Mouse (Mus musculus): Measurements from ENCODE around the gene Phf11a. TPM values are rescaled to one million over a fixed set of nuclear protein-coding genes. Genes with fewer than 3 reads are reported as not detected.
"Not testable (repeated sequence)": the region's sequence is repeated elsewhere in the genome, so short reads cannot be mapped to it uniquely, and the experiment has no call there.

Gene Phf11a
- total RNA-seq (2015) (not detected in 2 replicates), total RNA-seq (2017) (0.34 TPM in 1 of 2 replicates, not detected in the other)

- ATAC-seq (replicated peaks; ENCODE audit: poor library complexity): peak; percentile 79
Observed at GRCm38 (mm10) chr14:59297391-59297790, at the start of gene Phf11a. TSS of gene Phf11a (minus strand) at chr14:59297522.

GRCm38 (mm10) chr14:59341189-59341588 lies 43.9 kb upstream of the Phf11a start, which contains the start of gene Phf11b:
TSS of gene Phf11b (minus strand) at chr14:59341351.
- peak; percentile 96 for ATAC-seq (replicated peaks; ENCODE audit: poor library complexity)

GRCm38 (mm10) chr14:59339541-59339940 lies 42.2 kb upstream of the Phf11a start:
- no peak for ATAC-seq (replicated peaks; ENCODE audit: poor library complexity)

DNA sequence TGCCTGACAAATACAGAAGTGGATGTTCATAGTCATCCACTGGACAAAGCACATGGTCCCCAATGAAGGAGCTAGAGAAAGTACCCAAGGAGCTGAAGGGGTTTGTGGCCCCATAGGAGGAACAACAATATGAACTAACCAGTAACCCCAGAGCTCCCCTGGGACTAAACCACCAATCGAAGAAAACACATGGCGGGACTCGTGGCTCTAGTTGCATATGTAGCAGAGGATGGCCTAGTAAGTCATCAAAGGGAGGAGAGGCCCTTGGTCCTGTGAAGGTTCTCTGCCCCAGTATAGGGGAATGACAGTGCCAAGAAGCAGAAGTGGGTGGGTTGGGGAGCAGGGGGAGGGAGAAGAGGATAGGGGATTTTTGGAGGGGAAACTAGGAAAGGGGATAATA lies 38.7 kb upstream of the Phf11a start:
- not testable (repeated sequence) for ATAC-seq (replicated peaks; ENCODE audit: poor library complexity)

GRCm38 (mm10) chr14:59330499-59330898 lies 33.2 kb upstream of the Phf11a start:
- peak; percentile 64 for ATAC-seq (replicated peaks; ENCODE audit: poor library complexity)

GRCm38 (mm10) chr14:59319970-59320369 lies 22.6 kb upstream of the Phf11a start:
- ATAC-seq (replicated peaks; ENCODE audit: poor library complexity): not testable (repeated sequence)

DNA sequence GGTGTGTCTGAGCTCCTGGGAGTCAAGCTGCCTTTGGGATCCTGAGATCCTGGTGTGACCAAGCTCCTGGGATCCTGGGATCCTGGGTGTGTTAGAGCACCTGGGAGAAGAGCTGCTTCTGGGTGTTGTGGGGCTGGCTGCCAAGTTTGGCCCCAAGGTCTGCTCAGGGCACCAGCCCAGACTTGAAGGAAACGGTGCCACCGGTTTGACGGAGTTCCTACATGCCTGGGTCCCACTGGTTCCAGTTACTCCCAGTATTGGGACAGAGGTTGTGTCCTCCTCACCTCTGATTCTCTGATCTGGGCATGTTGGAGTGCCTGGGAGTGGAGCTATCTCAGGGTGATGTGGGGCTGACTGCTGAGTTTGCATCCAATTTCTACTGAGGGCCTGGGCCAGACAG lies 21.7 kb upstream of the Phf11a start:
- not testable (repeated sequence) for ATAC-seq (replicated peaks; ENCODE audit: poor library complexity)

GRCm38 (mm10) chr14:59291769-59292168 lies 5.6 kb downstream of the Phf11a start:
- ATAC-seq (replicated peaks; ENCODE audit: poor library complexity): not testable (repeated sequence)

DNA sequence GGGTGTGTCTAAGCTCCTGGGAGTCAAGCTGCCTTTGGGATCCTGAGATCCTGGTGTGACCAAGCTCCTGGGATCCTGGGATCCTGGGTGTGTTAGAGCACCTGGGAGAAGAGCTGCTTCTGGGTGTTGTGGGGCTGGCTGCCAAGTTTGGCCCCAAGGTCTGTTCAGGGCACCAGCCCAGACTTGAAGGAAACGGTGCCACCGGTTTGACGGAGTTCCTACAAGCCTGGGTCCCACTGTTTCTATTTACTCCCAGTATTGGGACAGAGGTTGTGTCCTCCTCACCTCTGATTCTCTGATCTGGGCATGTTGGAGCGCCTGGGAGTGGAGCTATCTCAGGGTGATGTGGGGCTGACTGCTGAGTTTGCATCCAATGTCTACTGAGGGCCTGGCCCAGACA lies 22.4 kb downstream of the Phf11a start:
- ATAC-seq (replicated peaks; ENCODE audit: poor library complexity): not testable (repeated sequence)

- ATAC-seq (replicated peaks; ENCODE audit: poor library complexity): peak; percentile 96
Observed at GRCm38 (mm10) chr14:59260056-59260455, 37.3 kb downstream of the Phf11a start, which contains the start of gene Gm6904. TSS of gene Gm6904 (minus strand) at chr14:59260216.

DNA sequence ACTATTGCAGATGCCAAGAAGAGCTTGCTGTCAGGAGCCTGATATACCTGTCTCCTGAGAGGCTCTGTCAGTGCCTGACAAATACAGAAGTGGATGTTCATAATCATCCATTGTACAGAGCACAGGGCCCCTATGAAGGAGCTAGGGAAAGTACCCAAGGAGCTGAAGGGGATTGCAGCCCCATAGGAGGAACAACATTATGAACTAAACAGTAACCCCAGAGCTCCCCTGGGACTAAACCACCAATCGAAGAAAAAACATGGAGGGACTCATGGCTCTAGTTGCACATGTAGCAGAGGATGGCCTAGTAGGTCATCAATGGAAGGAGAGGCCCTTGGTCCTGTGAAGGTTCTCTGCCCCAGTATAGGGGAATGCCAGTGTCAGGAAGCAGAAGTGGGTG lies 41.5 kb downstream of the Phf11a start:
- not testable (repeated sequence) for ATAC-seq (replicated peaks; ENCODE audit: poor library complexity)

DNA sequence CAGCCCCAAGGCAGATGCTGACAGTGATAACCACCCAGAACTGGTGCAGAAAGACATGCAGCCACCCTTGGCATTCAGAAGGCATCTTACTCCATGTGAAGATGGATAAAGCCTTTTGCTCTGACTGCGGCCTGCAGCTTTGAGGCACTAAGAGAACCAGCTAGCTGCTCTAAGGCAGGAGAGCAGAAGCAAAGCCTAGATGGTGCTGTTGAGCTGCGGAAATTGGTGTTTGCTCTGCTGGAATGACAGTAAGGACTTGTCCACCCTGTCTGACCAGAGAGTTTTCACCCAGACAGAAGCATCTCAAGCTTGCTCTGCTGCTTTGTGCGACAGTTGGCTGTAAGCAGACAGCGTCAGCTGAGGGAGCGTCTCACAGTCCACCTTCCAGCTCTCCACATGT lies 47.0 kb downstream of the Phf11a start:
- not testable (repeated sequence) for ATAC-seq (replicated peaks; ENCODE audit: poor library complexity)

- ATAC-seq (replicated peaks; ENCODE audit: poor library complexity): no peak
Observed at GRCm38 (mm10) chr14:59233635-59234034, 63.7 kb downstream of the Phf11a start.

GRCm38 (mm10) chr14:59232003-59232402 lies 65.3 kb downstream of the Phf11a start:
- ATAC-seq (replicated peaks; ENCODE audit: poor library complexity): peak; percentile 94

GRCm38 (mm10) chr14:59230331-59230966 lies 66.9 kb downstream of the Phf11a start:
- ATAC-seq (replicated peaks; ENCODE audit: poor library complexity): no peak

DNA sequence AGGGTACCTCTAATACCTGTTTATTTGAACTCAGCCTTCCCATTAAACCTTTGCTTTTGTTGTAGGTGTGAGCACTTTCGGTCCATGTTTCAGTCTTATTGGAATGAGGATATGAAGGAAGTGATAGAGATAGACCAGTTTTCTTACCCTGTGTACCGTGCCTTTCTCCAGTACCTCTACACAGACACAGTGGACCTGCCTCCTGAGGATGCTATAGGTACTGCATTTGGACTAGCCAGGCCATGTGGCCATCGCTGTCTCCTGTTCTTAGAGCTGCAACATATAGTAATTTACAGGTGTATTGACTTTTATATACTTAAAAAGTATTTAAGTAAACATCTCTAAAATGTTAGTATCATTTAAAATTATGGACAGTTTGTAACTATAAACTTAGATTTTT lies 67.5 kb downstream of the Phf11a start:
- peak; percentile 47; the same call in 1 of the 2 replicates for ATAC-seq (replicated peaks; ENCODE audit: poor library complexity)

Other genes with a start within 250 kb of the Phf11a start
- gene 1700129C05Rik, start 154.6 kb downstream of the Phf11a start, total RNA-seq (2015): not detected in 2 replicates
- gene 1700129C05Rik, start 154.6 kb downstream of the Phf11a start, total RNA-seq (2017): not detected in 2 replicates
- gene Gm5142, start 118.8 kb downstream of the Phf11a start, total RNA-seq (2015): not detected in 2 replicates
- not detected in 2 replicates for gene Gm5142, start 118.8 kb downstream of the Phf11a start, total RNA-seq (2017)
- gene Rcbtb1, start 96.3 kb downstream of the Phf11a start, total RNA-seq (2015): 16.8 and 17.6 TPM in 2 replicates
- gene Rcbtb1, start 96.3 kb downstream of the Phf11a start, total RNA-seq (2017): 9.5 and 14.7 TPM in 2 replicates
- 1.1 TPM in 1 of 2 replicates, not detected in the other for gene Gm6904, start 37.3 kb downstream of the Phf11a start, total RNA-seq (2015)
- gene Gm6904, start 37.3 kb downstream of the Phf11a start, total RNA-seq (2017): 0.30 TPM in 1 of 2 replicates, not detected in the other
- gene Phf11b, start 43.8 kb upstream of the Phf11a start, total RNA-seq (2015): 3.0 and 3.8 TPM in 2 replicates
- gene Phf11b, start 43.8 kb upstream of the Phf11a start, total RNA-seq (2017): 3.7 and 8.0 TPM in 2 replicates
- 0.93 and 1.8 TPM in 2 replicates for gene Phf11d, start 67.9 kb upstream of the Phf11a start, total RNA-seq (2015)
- gene Phf11d, start 67.9 kb upstream of the Phf11a start, total RNA-seq (2017): 2.1 and 3.7 TPM in 2 replicates
- 1.4 and 1.5 TPM in 2 replicates for gene Phf11c, start 97.9 kb upstream of the Phf11a start, total RNA-seq (2015)
- gene Phf11c, start 97.9 kb upstream of the Phf11a start, total RNA-seq (2017): 1.2 and 1.4 TPM in 2 replicates
- 38.2 and 41.4 TPM in 2 replicates for gene Setdb2, start 143.4 kb upstream of the Phf11a start, total RNA-seq (2015)
- 27.4 and 30.4 TPM in 2 replicates for gene Setdb2, start 143.4 kb upstream of the Phf11a start, total RNA-seq (2017)
- 42.5 and 44.4 TPM in 2 replicates for gene Cab39l, start 143.4 kb upstream of the Phf11a start, total RNA-seq (2015)
- gene Cab39l, start 143.4 kb upstream of the Phf11a start, total RNA-seq (2017): 30.8 and 31.0 TPM in 2 replicates

Data from megakaryocyte progenitor cell, adult 5-6 weeks (primary cell).